Mouse (Mus musculus): ENCODE results near the gene Msrb3.

DNA sequence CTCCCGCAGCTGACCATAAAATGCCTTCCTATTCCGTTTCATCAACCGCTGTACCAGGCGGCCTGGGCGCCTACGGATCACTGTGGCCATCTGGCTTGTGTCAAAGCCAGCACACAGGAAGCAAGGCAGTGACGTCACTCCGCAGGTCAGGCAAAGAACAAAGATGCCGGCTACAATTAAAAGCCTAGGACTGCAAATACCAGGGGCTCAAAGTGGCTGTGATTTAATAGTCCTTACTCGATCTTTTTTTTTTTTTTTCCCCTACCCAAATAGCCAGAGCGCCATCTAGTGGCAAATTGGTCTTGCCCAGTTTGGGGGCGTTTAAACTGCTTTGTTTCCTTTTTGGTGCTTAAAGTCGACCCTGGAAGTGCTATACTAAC, 26.4 kb downstream of the Msrb3 start:
- no peak for TF ChIP-seq POLR2A (IDR thresholded peaks at IDR 0.05; ENCODE audit: low read depth, low read length)
- TF ChIP-seq CTCF (conservative IDR thresholded peaks at IDR 0.05; ENCODE audit: insufficient read depth, insufficient read length, low read depth, low read length): 0 out of 2 replicates have a peak, but pooled peaks have one; percentile 11

Measured in kidney, adult 2 months (tissue).